Mouse (Mus musculus): ENCODE measurements around the gene Prrt2.

GRCm38 (mm10) chr7:127026616-127026983, 5.6 kb upstream of the Prrt2 start:
- no peak for TF ChIP-seq POLR2A (IDR thresholded peaks at IDR 0.05; ENCODE audit: extremely low read depth, insufficient read depth, low read length)
- no peak for TF ChIP-seq CTCF (IDR thresholded peaks at IDR 0.05; ENCODE audit: low read depth, low read length)
